Mouse (Mus musculus) midbrain, embryonic 10.5 days (tissue): ENCODE measurements around the gene Esam. TPM values are rescaled to one million over a fixed set of nuclear protein-coding genes. Genes with fewer than 3 reads are reported as not detected.

Experiments used
- DNase-seq: peaks from one replicate; pipeline ENCODE4 v3.0.0-alpha.2; 2017; ENCODE audit warnings: low spot score
- H3K27ac ChIP-seq: fragments of 300-500 bp; sonication (generic); replicated peaks from 2 replicates; pipeline ENCODE4 v1.5.1; 2016; ENCODE audit warnings: mild to moderate bottlenecking
- H3K27me3 ChIP-seq: fragments of 300-500 bp; sonication (generic); 2 replicates; pipeline ENCODE4 v1.6.1; 2016; ENCODE audit warnings: low read depth, mild to moderate bottlenecking; ENCODE audit not compliant: poor library complexity, severe bottlenecking
- H3K36me3 ChIP-seq: fragments of 300-500 bp; sonication (generic); 2 replicates; pipeline ENCODE4 v1.6.1; 2016; ENCODE audit warnings: mild to moderate bottlenecking, moderate library complexity
- H3K4me1 ChIP-seq: fragments of 300-500 bp; sonication (generic); 2 replicates; pipeline ENCODE4 v1.6.1; 2016
- H3K4me3 ChIP-seq: fragments of 300-500 bp; sonication (generic); 2 replicates; pipeline ENCODE4 v1.5.1; 2016; ENCODE audit warnings: mild to moderate bottlenecking, moderate library complexity
- H3K9me3 ChIP-seq: fragments of 300-500 bp; sonication (generic); replicated peaks from 2 replicates; pipeline ENCODE4 v1.6.1; 2016; ENCODE audit warnings: mild to moderate bottlenecking
- WGBS: fragments of 180-500 bp; shearing (Covaris S2); methylation state at CpG from one replicate; pipeline ENCODE4 v1.1.7; 2016; 5-methylcytosine and 5-hydroxymethylcytosine counted together
- polyA plus RNA-seq: library from polyadenylated mRNA; unstranded; fragments of >200 nt; fragmentation: Nextera tagmentation; extraction: Ambion mirVana; gene quantifications from 2 replicates; pipeline ENCODE4 v1.2.1, GENCODE M21; 2016

Gene Esam
- polyA plus RNA-seq, 1 experiment from 2014 or later: 31.5 TPM

DNA sequence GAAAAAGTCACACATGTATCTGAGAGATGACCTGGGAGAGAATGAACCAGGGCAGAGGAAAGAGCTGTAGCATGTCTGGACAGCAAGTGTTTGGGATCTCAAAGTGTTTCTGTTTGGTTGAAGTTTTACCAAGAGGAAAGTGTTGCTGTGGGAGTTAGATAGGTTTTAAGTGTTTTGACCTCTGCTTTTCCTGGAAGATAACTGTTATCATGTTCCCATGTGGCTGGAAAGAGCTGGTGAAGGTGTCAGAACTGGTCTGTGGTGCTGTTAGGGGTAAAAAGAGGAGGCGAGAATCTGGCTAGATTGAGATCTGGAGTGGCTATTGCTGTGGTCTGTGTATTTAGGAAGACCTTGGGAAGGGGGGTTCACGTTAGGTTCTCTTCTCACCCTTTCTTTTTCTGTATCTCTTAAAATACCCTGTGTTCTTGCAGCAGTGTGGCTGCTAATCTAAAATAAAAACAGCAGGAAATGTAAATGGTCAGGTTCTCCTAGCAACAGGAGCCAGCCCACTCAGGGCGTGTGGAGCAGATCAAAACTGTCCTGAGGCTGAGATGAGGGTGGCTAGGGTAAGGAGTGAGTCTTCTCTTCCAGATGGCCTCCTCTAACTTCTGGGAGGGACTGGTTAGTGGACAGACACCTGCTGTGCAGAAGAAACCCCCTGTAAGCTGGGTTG is 44.5 kb downstream of the Esam start:
- Histone ChIP-seq H3K27me3 (0 out of 2 replicates have a peak, but pooled peaks cover 8% of the 10 kb centered on the region), H3K36me3 (no peaks in the 10 kb centered on the region), H3K4me1 (peaks cover 20% of the 10 kb centered on the region), H3K4me3 (no peak overlapping the region), H3K27ac (no peak overlapping the region), H3K9me3 (no peaks in the 10 kb centered on the region)
- WGBS: 58% methylated on average over 3 of the region's 3 CpGs
- no peak for DNase-seq

DNA sequence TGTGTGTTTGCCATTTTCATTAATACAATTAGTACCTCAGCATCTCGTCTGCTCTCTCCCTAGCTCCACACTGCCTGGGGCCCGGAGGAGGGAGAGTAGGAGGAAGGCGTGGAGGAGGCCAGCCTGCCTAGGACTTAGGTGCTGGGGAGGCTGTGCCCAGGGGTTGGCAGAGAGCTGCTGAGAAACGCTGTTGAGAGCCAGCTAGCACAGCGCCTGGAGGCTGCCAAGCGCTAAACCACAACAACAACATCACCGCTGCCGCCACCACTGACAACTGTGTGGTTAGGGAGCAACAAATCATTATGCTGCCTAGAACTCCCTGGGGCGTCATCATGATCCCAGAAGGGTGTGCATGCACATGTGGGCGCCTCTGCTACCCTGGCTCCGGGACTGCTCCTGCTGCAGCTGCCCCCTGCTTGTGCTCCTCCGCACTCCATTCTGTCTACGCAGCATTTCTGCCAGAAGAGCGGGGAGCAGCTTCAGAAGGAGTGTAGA is 48.6 kb downstream of the Esam start:
- DNase-seq: no peak
- H3K27ac ChIP-seq: no peak overlapping the region
- H3K36me3 ChIP-seq: no peaks in the 10 kb centered on the region
- no peak overlapping the region for H3K4me3 ChIP-seq
- WGBS: 36% methylated on average over 14 of the region's 14 CpGs
- H3K9me3 ChIP-seq: no peaks in the 10 kb centered on the region
- H3K4me1 ChIP-seq: peaks cover 8% of the 10 kb centered on the region
- no peaks in the 10 kb centered on the region for H3K27me3 ChIP-seq

DNA sequence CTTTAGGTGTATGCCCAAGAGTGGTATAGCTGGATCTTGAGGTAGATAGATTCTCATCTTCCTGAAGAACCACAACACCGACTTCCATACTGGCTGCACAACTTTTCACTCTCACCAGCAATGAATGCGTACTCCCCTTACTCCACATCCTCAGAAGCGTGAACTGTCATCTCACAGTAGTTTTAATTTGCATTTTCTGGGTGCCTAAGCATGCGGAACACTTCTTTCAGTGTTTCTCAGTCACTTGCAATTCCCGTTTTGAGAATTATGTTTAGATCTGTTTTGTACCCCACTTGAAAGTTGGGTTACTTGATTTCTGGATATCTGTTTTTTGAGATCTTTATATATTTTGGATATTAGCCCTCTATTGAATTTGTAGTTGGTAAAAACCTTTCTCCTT is 55.7 kb downstream of the Esam start:
- Histone ChIP-seq H3K9me3 (no peaks in the 10 kb centered on the region), H3K27ac (no peak overlapping the region), H3K4me1 (no peaks in the 10 kb centered on the region), H3K27me3 (no peaks in the 10 kb centered on the region), H3K36me3 (no peaks in the 10 kb centered on the region), H3K4me3 (no peak overlapping the region)
- no peak for DNase-seq
- WGBS: 83% methylated on average over 5 of the region's 5 CpGs

DNA sequence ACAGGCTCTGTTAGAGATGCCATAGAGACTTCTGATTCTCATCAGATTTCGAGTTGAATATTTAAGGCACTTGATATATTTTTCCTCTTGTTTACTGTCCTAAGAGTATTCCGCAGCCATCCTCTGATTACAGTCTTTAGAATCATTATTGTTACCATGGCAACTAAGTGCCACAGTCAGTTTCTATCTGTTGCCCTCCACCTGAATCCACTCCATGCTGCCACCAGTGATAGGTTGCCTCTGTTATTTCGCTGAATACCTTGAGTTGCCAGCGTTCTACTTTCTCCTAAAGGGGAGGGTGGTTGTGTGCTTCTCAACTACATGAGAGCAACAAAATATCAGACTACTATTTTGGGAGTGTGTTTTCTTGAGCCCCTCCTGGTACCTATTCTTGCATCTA is 58.8 kb downstream of the Esam start:
- Histone ChIP-seq H3K27me3 (no peaks in the 10 kb centered on the region), H3K4me1 (no peaks in the 10 kb centered on the region), H3K36me3 (no peaks in the 10 kb centered on the region), H3K4me3 (no peak overlapping the region), H3K27ac (no peak overlapping the region), H3K9me3 (no peaks in the 10 kb centered on the region)
- 76% methylated on average over 4 of the region's 4 CpGs for WGBS
- DNase-seq: no peak

Other genes with a start within 250 kb of the Esam start
- gene Ccdc15, start 179.6 kb upstream of the Esam start, polyA plus RNA-seq: 11.7 and 13.1 TPM in 2 replicates
- 0.04 and 0.05 TPM in 2 replicates for gene Hepacam, start 160.7 kb upstream of the Esam start, polyA plus RNA-seq
- gene Robo4, start 126.2 kb upstream of the Esam start, polyA plus RNA-seq: 5.6 and 6.0 TPM in 2 replicates
- 13.1 and 36.6 TPM in 2 replicates for gene Robo3, start 94.8 kb upstream of the Esam start, polyA plus RNA-seq
- 33.0 and 33.6 TPM in 2 replicates for gene Msantd2, start 38.8 kb upstream of the Esam start, polyA plus RNA-seq
- gene Vsig2, start 11.2 kb downstream of the Esam start, polyA plus RNA-seq: 0.39 and 0.66 TPM in 2 replicates
- gene Nrgn, start 24.8 kb downstream of the Esam start, polyA plus RNA-seq: 1.1 and 1.3 TPM in 2 replicates
- gene Siae, start 27.6 kb downstream of the Esam start, polyA plus RNA-seq: 6.5 and 7.0 TPM in 2 replicates
- 13.5 and 13.9 TPM in 2 replicates for gene Spa17, start 85.6 kb downstream of the Esam start, polyA plus RNA-seq
- gene Tbrg1, start 129.2 kb downstream of the Esam start, polyA plus RNA-seq: 133 and 142 TPM in 2 replicates
- 0.17 and 0.22 TPM in 2 replicates for gene Panx3, start 141.2 kb downstream of the Esam start, polyA plus RNA-seq
- gene Olfr160, start 188.2 kb downstream of the Esam start, polyA plus RNA-seq: not detected in 2 replicates
- not detected in 2 replicates for gene Olfr874, start 217.0 kb downstream of the Esam start, polyA plus RNA-seq
- not detected in 2 replicates for gene Olfr875, start 243.8 kb downstream of the Esam start, polyA plus RNA-seq